Mouse (Mus musculus) urinary bladder, postnatal 10 days (tissue): ENCODE data around the gene Muc13.

Experiments used
- DNase-seq: peaks from one replicate; pipeline ENCODE4 v3.0.0; 2022; ENCODE audit warnings: low spot score

Gene Muc13

DNA sequence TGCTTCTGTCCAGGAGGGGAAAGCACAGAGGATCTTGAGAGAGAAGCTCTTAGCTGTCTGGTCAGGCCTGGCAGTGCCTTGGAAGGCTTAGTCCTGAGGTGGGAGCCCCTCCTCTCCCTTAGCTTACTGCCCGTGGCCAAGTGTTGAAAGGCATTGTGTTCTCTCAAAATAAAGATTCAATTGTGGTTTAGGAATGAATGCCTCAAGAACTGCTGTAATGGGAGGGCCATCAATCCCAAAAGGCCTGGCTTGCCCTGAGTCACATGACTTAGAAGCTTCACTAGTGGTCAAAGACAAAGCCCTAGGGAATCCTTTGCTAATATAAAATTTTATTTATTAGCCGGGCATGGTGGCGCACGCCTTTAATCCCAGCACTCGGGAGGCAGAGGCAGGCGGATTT is 30.8 kb downstream of the Muc13 start:
- no peak for DNase-seq

DNA sequence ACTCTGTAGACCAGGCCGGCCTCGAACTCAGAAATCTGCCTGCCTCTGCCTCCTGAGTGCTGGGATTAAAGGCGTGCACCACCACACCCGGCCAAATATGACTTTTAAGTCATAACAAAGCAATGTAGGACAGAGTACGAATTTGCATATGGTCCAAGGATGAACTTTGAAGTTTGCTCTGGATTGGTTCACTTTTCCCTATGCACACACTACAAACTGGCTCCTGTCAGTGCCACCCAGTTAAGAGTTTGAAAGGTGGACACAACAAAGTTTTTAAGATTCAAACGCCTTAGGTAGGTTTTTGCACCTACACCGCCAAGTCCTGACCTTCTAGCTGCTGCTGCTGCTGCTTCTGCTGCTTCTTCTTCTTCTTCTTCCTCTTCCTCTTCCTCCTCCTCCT is 34.7 kb downstream of the Muc13 start:
- no peak for DNase-seq

DNA sequence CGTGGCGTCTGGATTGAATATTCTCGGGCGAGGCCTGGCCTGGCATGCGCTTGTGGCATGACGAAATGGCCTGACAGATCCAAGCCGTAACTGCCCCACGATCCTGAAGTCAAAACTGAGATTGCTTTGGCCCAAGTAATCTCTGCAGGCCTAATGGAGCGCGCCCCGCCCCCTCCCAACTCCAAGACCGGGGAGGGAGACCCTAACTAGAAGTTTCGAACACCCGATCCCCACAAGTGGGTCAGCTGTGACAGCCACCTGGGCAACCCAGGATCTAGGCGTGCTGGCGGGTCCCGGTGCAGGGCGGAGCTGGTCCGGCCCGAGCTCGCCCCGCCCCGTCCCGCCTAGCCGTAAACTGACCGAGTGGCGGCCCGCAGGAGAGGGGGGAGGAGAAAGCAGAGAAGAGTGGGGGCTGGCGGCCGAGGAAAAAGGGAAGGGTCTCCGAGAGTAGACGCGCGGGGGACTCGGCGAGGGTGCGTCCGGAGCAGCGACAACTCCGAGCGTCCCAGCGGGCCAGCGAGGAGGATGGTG is 35.5 kb downstream of the Muc13 start, which contains the start of gene Itgb5:
Gene Itgb5, plus strand, starts transcription at position 365 of the 531 bp plus-strand sequence.
- DNase-seq, result peak; percentile 33

DNA sequence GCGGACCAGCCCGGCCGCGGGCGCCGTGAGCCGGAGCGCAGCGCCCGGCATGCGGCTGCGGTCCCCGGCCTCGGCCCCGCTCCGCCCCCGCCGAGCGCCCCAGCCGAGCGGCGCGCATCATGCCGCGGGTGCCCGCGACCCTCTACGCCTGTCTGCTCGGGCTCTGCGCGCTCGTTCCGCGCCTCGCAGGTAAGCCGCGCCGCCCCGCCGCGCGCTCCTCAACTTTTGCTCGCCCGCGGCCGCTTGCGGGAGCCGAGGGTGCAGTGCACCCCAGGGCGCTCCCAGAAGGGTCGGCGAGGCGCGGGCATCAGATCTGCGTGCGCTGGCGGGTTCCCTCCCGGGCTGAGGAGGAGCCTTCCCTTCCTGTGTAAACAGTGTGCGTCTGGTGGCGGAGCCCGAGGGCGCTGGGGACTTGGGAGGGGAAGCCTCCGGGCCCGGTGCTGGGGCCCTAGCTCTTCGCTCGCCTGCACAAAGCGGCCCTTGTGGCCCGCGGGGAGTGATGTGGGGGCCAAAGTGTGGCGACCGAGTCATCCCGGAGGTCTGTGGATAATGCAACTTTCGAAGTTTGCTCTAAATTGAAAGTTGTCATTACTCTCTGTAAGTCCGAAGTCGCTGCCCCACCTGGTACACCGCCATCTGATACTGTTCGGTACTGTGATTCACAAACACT is 36.1 kb downstream of the Muc13 start:
- DNase-seq, result no peak

DNA sequence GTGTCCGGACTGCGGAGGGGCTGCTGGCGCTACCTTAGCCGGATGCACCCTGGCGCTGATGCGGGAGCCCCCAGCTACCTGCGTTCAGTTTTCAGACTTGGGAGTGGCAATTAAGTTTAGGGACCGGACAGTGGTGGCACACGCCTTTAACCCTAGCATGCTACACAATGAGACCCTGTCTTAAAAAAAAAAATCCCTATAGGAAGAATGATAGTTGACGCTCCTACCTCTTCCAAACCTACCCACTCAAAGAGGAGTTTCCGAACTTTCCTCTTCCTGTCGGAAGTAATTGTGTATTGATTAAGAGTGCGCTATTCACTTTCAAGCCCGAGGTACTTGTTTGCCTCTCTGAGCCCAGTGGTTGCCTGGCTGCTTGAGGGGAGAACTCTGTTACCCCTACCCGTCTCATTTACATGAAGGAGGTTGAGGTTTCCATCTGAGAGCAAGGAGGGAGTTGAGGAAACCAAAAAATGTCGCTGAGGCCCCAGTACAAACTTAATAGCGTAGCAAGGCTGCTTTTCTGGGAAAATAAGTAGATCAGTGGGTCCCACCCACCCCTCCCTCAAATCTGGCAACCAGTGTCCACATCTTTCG is 36.8 kb downstream of the Muc13 start:
- DNase-seq, result no peak

DNA sequence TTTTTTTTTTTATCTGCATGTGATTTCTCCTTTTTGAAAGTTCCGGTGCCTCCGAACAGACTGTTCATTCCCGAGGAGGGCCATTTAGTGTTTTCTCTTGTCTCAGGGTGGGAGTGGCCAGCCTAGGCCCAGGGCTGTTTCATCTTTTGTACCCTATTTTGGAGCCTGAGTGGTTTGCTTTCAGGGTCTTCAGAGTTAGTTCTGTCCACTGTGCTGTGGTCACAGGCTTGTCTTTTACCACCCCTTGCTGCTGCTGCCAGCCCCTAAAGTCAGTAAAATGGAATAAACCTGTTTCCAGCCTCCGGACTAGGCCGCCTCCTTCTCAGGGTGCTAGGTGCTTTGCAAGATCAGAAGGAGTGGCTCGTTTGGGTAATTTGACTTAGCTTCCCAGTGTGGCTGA is 38.2 kb downstream of the Muc13 start:
- no peak for DNase-seq

DNA sequence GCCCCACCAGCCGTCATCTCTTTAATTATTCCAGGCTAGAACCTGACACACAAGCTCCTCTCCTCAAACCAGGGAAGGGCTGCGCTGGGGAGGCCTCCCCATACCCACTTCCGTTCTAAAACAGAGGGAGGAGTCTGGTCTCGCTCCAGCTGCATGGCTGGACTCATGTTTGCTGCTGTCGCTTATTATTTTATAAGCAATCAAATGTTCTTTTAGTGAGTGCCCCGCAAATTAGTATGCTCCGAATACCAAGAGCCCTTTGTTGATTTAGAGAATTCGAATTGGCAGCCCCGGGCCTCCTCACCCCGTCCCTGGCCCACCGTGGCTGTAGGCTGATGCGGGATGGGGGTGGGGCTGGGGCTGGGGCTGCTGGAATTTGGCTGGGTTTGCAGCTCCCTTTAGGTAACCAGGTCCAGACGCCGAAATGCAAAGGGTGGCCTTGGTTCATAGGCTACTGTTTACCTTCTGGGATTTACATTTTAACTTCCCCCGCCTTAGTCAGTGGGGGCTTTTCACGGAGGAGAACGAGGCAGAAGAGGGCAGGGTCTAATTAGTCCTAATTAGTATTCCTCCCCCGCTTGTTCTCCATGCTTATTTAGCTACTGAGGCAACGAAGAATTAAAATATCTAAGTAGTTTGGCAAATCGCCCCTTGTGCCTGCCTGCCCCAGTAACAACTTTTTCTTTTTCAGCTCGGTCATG is 39.0 kb downstream of the Muc13 start:
- DNase-seq, result no peak

DNA sequence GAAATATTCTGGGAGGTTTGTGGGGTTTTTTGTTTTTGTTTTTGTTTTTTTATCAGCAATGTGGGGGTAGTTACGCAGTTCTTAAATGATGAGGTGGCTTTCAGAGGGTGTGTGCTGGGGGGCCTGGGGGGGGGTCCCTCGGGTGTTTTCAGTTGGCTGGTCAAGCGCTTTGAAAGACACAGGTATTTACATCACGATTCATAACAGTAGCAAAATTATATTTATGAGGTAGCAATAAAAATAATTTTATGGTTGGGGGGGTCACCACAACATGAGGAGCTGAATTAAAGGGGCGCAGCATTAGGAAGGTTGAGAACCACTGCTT is 39.6 kb downstream of the Muc13 start:
- no peak for DNase-seq

DNA sequence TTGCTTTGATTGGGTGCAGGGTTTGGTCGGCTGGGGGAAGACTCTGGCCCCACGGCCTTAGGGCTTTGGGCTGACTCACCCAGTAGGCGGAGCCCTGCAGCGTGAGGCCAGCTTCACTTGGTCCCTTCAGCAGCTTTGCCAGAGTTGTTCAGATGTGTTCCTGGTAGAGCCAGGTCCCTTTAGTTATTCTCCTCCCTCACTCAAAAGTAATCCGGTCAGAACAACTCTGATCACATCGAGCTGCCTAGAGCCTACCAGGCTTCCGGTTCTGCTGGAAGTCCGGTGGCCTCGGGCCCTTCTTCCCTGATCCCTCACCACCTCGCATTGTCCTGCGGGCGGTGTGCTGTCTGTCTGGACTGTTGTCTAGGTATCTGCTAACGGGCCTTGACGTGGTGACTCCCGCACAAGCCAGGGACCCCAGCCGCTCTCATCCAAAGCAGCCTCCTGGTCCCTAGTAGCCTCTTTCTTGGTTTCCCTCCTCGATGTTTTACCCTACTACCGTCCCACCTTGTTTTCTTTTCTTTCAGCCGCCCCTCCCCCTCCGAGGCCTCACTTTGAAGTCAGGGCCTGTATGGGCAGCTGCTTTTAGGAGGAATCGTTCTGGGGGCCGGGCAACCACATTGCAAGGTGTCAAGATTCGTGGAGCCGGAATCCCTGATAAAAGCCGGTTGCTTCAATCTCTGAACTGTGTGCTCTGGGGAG is 40.1 kb downstream of the Muc13 start:
- no peak for DNase-seq

DNA sequence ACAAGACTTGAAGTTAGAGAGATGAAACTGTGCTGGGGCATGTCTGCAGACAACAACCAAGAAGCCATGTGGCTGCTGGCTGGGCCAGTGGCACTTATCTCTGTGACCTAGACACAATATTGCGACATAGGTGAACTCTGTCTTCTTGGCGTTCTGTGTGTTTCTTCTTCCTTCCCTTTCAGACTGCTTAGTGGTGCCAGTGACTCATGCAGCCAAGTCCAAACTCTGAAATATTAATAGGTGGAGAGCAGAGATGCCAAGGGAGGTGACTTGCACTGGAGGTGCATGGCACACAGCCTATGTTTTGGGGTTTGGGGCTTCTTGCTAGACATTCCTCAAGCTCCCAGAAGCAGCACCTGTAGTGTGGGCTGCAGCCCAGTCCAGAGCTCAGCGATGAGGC is 42.8 kb downstream of the Muc13 start:
- no peak for DNase-seq

DNA sequence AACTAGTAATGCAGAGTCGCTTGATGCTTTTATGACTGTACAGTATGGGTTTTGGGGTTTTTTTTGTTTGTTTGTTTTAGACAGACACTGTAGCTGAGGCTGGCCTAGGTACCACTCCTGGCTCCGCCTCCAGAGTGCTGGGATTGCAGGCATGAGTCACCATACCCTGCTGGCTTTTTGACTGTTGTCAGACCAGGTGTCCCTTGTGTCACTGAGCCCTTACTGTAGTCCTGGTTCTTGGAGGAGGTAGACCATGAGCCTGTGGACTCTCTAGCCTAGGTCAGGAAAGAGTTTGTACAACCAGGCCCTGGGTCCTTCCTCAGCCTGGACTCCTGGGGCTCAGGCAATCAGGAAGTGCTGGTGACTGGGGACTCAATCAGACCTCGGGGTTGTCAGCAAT is 43.4 kb downstream of the Muc13 start:
- no peak for DNase-seq

DNA sequence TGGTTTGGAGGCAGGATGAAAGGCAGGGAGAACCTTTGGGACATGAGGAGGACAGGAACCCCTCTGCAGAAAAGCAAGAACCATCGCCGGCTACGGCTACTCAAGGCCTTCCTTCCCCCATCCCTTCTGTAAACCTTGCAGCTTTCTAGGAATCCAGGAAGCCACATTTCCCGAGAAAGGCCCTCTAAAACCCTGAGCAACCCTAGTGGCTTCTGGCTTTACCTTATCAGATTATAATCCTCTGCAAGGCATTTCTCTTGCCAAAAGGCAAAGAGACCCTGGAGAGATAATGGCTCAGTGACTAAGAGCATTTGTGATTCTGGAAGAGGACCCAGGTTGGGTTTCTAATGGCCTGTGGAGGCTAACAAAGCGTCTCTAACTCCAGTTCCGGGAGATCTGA is 46.8 kb downstream of the Muc13 start:
- DNase-seq, result no peak

DNA sequence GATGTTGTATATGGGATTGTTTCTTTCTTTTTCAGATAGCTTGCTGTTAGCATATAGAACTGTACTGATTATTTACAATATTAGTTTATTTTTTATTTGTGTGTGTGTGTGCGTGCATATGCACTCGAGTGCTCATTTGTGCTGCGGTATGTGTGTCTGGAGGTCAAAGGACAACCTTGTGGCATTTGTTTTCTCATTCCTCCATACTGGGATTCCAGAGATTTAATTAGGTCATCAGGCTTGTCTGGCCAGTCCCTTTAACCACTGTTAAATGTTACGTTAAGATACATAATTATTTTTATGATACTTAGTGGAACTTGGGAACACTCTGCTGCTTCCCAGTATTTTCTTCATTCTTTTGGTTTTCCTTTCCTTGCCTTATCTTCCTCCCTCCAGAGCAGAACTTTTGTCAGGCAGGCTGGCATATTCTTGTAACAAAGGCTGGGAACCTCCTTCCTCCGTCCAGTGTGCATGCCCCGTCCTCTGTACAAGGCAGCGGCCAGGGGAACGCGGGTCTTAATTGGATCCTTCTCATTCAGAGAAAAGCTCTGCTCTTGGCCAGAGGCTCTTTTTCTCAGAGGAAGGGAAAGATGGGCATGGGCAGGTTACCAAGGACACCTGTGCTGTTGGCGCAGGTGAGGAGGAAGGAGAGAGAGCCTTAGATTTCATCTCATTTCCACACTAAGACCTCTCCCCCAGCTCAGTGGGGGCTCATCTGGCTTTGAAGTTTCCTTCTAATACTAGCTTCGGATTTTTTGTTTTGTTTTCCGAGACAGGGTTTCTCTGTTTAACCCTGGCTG is 48.4 kb downstream of the Muc13 start:
- DNase-seq, result no peak

DNA sequence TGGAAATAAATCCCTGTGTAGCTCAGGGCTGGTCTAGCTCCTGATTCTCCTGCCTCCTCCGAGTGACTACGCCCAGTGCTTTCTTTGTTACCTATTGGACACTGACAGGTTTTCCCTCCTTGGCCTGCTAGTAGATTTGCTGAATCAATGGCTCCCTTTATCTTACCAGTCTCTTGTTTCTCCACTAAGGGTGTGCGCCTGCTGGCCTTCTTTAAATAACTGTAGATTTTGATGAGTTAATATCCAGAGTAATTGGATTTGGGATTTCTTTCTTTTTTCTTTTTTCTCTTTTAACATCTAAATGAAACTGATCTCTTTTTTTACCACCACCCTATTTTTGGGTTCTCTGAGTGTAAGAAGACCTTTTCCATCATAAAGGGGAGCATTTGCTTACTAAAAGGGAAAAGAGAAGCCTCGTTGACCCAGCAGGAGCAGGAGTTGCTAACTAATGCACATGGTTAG is 50.3 kb downstream of the Muc13 start:
- DNase-seq, result no peak

DNA sequence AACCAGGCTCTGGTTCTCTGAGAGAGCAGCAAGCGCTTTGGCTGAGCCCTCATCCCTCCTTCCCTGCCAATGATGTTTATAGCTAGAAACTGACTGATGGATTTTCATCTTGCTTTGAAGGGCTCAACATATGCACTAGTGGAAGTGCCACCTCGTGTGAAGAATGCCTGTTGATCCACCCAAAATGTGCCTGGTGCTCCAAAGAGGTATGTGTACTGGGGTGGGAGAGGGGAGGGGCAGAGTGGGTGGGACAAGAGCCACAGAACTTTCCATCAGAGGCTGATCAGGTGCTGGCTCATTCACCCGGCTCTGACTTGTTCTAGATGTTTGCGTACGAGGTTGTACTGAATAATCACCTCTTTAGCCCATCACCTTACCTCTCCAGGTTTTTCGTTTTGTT is 51.0 kb downstream of the Muc13 start:
- no peak for DNase-seq

DNA sequence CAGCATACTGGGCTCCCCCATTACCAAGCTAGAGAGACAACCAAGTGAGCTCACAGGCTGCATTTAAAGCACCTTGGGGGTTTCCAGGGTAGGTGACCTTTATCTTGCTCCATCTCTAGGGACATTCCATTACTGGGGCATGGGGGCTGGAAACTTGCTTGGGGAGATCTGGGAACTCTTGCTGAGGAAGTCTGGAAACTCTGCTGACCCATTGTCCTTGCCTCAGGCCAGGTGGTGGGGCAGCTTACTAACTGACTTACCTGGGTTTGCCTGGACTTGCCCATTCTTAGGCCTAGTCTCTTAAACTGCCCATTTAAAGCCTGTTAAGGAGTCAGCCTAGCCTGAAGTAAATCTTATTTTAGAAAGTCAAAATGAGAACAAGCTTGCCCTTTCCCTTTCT is 59.4 kb downstream of the Muc13 start:
- no peak for DNase-seq

DNA sequence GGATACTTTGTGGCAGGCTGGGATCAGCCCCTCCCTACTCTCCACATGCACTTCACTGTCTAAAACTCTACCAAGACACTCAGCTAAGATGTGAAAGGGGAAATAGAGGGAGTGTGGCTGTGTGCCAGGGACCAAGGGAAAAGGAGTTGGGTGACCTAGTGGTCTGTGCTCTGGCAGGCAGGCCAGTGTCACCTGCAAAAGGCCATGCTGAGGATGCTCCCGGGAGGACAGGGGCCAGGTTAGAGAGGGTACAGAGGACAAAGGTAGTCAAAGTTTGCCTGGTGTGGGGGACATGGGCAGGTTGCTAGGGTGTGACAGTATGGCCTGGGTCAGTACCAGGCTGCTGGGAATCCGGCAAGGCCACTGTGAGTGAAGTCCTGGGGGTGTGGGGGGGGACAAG is 64.9 kb downstream of the Muc13 start:
- DNase-seq, result no peak

DNA sequence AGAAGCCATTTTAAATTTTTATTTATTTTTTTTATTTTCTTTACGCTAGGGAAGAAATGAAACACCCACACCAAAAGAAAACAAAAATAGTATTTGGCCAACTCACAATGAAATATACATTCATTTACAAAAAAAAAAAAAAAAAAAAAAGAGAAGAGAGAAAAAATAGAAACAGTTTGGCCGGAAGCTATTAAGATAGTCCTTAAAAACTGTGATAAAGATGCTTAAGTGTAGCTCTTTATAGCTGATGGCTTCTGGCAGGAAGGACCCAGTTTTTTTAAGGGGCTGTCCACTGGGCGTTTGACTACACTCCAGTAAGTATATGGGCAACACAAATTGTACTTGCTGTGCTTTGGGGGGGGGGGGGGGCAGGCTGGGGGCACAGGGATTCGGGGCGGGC is 65.5 kb downstream of the Muc13 start:
- DNase-seq, result no peak

DNA sequence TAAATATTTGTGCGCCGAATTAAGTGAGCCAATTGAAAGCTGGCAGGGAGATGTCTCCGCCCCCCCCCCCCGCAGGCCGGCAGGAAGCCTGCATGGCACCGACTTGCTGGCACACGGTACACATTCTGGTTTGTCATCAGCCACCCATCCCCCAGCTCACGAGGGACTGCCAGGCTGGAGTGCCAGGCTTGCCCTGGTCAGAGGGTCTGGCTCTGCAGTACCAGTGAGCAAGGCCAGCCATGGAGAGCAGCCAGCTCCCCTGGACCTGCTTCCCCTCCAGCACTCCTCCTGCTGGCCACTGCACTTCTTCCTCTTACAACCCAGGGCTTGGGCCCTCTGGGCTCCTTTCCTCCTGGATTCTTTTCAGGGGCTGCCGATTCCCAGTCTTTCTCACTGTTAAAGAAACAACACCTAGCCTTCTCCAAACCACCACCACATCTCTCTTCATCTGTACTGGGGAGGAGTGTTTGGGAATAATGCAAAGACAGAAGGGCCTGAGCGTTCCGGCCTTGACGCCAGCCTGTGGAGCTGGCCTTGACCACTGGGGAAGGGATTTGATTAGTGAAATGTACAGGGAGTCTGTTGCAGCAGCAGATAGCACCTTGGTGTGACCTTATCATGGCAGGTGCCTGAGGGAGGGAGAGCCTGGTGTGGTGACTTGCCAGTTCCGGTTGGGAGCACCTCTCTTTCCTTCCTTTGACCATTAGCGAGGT is 66.3 kb downstream of the Muc13 start:
- DNase-seq, result no peak

DNA sequence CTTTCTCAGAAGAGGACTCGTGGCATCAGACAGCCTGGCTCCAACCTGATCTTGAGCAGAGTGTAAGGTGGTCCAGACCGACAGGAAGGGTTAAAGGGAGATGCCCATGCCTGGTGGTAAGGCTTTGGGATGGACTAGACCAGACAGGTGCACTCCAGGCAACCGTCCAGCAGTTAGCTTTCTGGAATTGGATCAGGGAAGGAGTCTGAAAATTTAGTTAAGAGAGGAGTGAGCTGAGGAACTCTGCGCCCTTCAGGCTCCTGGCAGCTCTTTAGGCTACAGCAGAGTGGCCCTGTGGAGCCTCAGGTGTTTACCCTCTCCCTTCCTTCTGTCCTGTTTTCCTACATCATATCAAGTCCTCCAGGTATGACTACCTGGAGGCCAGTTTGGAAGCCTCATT is 68.6 kb downstream of the Muc13 start:
- DNase-seq, result no peak

DNA sequence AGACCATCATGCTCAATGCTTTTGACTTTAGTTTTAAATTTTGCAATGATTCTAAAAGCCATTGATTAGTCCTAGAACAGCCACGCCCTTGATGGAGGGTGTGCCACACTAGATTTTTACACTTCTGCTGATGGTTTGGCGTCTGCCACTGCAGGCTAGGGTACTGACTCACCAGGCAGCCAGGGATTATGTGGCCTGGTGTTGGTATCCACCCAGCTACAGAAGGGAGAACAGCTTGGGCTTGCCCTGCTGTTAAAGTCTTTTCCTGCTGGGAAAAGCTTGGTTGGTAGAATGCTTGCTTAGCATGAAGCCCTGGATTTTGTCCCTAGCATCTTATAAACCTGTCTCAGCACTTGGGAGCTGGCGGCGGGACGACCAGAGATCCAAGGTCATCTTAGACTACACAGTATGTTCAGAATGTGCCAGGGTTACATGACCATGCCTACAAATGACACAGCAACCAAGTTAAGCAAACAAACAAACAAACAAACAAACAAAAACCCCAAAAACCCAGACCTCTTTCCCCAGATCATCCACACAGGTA is 69.4 kb downstream of the Muc13 start:
- DNase-seq, result no peak
